19 mouse cellular contexts compared by ENCODE assay signal in genomic region chr13:93056091-93056490, GRCm38 (mm10).
DNase-seq lines count a peak whose midpoint lies in the region; ATAC-seq and TF ChIP-seq lines count a peak whose summit lies in the region.
"Had no signal": no experiment of that assay in that cellular context is flagged by ENCODE, and none has a peak within 500 bp of the region (broad histone marks: within the 10 kb centered on the region; RNA-seq: fewer than 3 reads in every experiment).

No protein-coding gene starts in this region.

- DNase-seq in frontal cortex, postnatal 14 days (ENCODE audit: low spot score in 2 of 2) = no peak
- DNase-seq in right cerebral cortex, adult 18-20 months = peak; percentile 26
- DNase-seq in right cerebral cortex, adult 2 months (ENCODE audit: low spot score in 2 of 2) = no peak
- DNase-seq in layer of hippocampus, adult 2 months (ENCODE audit: low spot score in 2 of 2) = peak; percentile 55 to 67
- no peak for DNase-seq in urinary bladder, postnatal 36 days (ENCODE audit: low spot score in 2 of 2)
- DNase-seq: adrenal gland, adult 8-10 months; cerebellum, adult 18-20 months; kidney, adult 8-10 months; kidney, postnatal 25 days; lung, postnatal 4 days; right cerebral cortex, postnatal 4 days; thymus, adult 2 months had no signal

- 0 out of 2 replicates have a peak, but pooled peaks have one; percentile 10 for ATAC-seq in frontal cortex, adult (ENCODE audit: low TSS enrichment)
- no peak for ATAC-seq in erythroid progenitor cell, adult 5-6 weeks (replicated peaks; ENCODE audit: low FRiP score, poor library complexity, severe bottlenecking)
- ATAC-seq: inflammation-experienced regulatory T-cells, adult 6 months had no signal

- H3K27ac ChIP-seq in layer of hippocampus, adult 2 months = peak overlapping the region; percentile 84
- H3K27ac ChIP-seq: heart, embryonic 10.5 days; hindbrain, embryonic 12.5 days; liver, embryonic 14.5 days; lung, embryonic 15.5 days had no signal

- H3K4me3 ChIP-seq in layer of hippocampus, adult 2 months = no peak overlapping the region
- H3K4me3 ChIP-seq: heart, embryonic 10.5 days; hindbrain, embryonic 12.5 days; lung, embryonic 15.5 days had no signal

- no peak for TF ChIP-seq CTCF in layer of hippocampus, adult 2 months (conservative IDR thresholded peaks at IDR 0.05)

Comparison
In these comparisons a context has a peak if more than half of its experiments do, and no peak if none do; other contexts are left out.
1. DNase-seq: peak in right cerebral cortex, adult 18-20 months (single experiment) and layer of hippocampus, adult 2 months (2 of 2); none in frontal cortex, postnatal 14 days (0 of 2), right cerebral cortex, adult 2 months (0 of 2) and urinary bladder, postnatal 36 days (0 of 2).